Mouse (Mus musculus): ENCODE data around the gene Hoxa11.

DNA sequence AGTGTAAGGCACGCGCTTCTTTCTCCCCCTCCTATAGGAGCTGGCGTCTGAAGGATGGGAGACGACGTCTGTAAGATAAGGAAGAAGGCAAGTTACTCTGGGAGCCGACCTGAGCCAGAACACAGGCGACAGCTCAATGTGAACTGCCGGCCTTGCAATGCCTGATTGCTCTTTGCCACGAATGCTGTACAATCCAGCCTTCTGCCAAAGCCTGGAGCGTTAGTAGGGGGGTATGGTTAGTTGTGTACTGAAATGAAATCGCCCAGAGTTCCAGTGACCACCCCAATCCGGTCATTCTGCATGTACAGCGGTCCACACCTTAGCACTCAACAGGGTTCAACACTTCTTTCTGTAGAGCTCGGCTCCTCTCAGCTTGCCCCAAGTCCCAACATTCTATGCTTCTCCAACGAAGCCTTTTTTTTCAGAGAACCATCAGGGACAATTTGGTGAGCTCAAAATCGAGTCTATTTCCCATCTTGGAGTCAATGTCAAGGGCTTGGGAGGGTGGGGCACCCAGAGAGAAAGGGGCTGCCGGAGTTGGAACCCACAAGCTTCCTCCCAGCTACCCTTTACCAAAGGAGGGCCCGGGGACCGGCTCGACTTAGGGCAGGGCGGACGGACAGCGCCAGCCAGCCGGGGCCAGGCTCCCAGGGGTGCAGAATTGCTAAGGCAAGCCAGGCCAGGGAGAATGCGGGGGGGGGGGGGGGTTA, 13.6 kb upstream of the Hoxa11 start:
- no peak for TF ChIP-seq EP300 (IDR thresholded peaks at IDR 0.05; ENCODE audit: low read depth)
- no peak for TF ChIP-seq CTCF (IDR thresholded peaks at IDR 0.05; ENCODE audit: low read depth)

Measured in liver, embryonic 14.5 days (tissue).